Mouse (Mus musculus): Measurements from ENCODE around the gene Syne2.

The Syne2 gene

DNA sequence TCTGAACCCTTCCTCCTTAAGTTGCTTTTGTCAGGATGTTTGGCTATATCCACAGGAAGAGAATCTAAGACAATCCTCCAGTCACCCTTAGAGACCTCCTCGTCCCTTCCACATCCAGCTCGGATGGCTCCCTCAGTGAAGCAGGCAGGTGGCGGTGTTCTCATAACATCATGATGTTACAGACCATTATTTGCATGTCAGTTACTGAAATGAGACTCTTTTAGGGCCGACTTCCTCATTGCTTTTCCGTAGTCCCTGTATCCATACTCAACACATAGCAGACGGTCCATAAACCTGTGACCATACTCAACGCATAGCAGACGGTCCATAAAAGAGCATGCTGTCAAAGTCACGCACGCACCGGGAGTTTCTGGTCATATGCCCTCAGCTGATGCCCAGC, 106.9 kb downstream of the Syne2 start:
- no peak for DNase-seq (ENCODE audit: low read depth, low spot score)

DNA sequence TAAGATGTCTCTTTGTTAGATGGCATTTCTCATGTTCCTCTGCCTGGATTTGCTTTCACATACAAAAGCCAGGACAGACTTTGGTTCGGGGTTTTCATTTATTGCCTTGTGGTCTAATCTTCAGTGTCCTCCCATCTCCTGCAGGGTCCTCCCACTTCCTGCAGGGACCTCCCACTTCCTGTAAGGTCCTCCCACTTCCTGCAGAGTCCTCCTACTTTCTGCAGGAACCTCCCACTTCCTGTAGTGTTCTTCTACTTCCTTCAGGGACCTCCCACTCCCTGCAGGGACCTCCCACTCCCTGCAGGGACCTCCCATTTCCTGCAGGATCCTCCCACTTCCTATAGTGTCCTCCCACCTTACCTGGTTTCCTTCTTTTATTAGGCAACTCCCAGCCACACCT, 109.7 kb downstream of the Syne2 start:
- no peak for DNase-seq (ENCODE audit: low read depth, low spot score)

- no peak for DNase-seq (ENCODE audit: low read depth, low spot score)
Measured at GRCm38 (mm10) chr12:75933561-75933960, 115.6 kb downstream of the Syne2 start.

- DNase-seq (ENCODE audit: low read depth, low spot score): peak; percentile 16
Measured at GRCm38 (mm10) chr12:75951328-75951727, 133.4 kb downstream of the Syne2 start.

GRCm38 (mm10) chr12:75952011-75952410, 134.1 kb downstream of the Syne2 start:
- DNase-seq (ENCODE audit: low read depth, low spot score): no peak

GRCm38 (mm10) chr12:75966441-75967195, 148.7 kb downstream of the Syne2 start:
- no peak for DNase-seq (ENCODE audit: low read depth, low spot score)

DNA sequence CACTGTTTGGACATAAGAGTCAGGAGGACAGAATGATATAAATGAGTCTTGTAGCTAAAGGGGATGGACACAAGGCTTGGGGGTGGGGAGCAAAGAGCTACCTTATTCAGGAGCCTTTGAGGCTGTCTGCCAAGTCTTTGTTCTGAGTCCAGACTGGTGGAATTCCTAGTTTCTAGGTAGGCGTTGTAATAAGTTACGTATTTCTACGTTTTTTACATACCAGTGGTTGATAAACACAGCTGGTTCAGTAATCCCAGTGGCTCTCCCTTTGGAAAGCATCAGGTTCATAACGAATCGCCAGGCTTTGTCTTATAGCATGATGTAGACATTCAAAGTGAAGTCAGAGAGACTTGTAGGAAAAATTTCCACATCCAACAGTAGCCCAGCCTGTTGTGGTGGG, 161.1 kb downstream of the Syne2 start:
- no peak for DNase-seq (ENCODE audit: low read depth, low spot score)

- DNase-seq (ENCODE audit: low read depth, low spot score): no peak
Measured at GRCm38 (mm10) chr12:75983336-75983735, 165.4 kb downstream of the Syne2 start.

DNA sequence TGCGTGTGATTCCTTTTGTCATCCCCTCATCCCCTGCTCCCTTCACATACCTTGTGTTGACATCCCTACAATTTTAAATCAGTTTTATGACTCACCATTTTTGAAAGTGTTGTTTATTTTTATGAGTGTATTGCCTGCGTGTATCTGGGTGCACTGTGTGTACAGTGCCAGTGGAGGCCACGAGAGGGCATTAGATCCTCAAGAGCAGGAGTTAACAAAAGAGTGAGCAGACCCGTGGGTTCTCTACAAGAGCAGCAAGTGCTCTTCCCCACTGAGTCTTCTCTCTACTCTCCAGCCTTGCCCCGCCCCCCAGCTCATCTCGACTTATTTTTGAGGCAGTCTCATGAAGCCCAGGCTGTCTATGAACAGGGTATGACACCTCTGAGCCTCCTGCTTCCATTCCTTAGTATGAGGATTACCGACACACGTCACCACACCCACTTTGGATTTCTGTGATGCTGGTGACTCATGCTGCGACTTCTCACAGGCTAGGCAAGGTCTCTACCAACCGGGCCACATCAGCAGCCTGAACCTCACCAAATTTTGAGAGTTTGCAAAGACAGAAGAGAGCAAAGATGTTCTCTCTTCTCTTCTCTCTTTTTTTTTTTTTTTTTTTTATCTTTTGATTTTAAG, 174.4 kb downstream of the Syne2 start:
- DNase-seq (ENCODE audit: low read depth, low spot score): no peak

- DNase-seq (ENCODE audit: low read depth, low spot score): no peak
Measured at GRCm38 (mm10) chr12:75992946-75993345, 175.0 kb downstream of the Syne2 start.

- no peak for DNase-seq (ENCODE audit: low read depth, low spot score)
Measured at GRCm38 (mm10) chr12:75995086-75995485, 177.2 kb downstream of the Syne2 start.

GRCm38 (mm10) chr12:75997547-75997946, 179.6 kb downstream of the Syne2 start:
- no peak for DNase-seq (ENCODE audit: low read depth, low spot score)

GRCm38 (mm10) chr12:75998416-75998815, 180.5 kb downstream of the Syne2 start:
- DNase-seq (ENCODE audit: low read depth, low spot score): no peak

GRCm38 (mm10) chr12:76004697-76005249, 186.8 kb downstream of the Syne2 start:
- peak; percentile 40 for DNase-seq (ENCODE audit: low read depth, low spot score)

- DNase-seq (ENCODE audit: low read depth, low spot score): no peak
Measured at GRCm38 (mm10) chr12:76008991-76009390, 191.1 kb downstream of the Syne2 start.

DNA sequence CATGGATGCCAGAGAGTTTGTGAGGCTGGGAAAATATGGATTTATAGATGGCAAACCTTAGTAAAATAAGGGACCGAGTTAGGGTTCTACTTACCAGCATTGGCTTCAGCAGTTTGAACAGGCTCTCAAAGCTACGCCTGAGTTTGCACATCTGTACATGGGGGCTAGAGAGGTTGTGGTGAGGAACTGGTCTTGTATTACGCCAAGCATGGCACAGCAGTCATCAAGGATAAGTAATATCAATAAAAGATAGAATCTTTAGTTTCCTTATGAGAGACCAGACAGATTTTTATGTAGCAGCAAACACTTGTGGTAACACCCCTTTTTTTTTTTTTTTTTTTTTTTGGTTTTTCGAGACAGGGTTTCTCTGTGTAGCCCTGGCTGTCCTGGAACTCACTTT, 194.9 kb downstream of the Syne2 start:
- no peak for DNase-seq (ENCODE audit: low read depth, low spot score)

GRCm38 (mm10) chr12:76013480-76013879, 195.5 kb downstream of the Syne2 start:
- no peak for DNase-seq (ENCODE audit: low read depth, low spot score)

DNA sequence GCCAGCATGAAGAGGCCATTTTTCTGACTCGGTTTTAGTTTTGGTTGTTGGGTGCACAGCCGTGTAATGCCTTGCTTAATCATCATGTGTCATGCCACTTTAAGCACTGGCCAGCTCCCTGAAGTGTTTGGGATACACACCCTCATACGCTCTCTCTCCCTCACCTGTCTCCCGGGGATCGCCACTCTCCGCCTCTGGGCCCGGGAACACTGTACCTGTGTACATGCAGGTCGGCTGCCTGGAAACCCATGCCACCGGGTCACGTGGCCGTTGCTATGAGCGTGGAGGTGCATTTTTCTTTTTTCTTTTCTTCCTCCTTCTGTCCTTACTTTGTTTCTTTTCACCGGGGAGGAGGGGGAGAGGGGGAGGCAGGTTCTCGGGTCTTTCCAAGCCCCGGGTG, 197.1 kb downstream of the Syne2 start:
- DNase-seq (ENCODE audit: low read depth, low spot score): no peak

GRCm38 (mm10) chr12:76015489-76015888, 197.6 kb downstream of the Syne2 start:
- peak; percentile 84 for DNase-seq (ENCODE audit: low read depth, low spot score)

GRCm38 (mm10) chr12:76016123-76017101, 198.5 kb downstream of the Syne2 start:
- DNase-seq (ENCODE audit: low read depth, low spot score): peak; percentile 81

DNA sequence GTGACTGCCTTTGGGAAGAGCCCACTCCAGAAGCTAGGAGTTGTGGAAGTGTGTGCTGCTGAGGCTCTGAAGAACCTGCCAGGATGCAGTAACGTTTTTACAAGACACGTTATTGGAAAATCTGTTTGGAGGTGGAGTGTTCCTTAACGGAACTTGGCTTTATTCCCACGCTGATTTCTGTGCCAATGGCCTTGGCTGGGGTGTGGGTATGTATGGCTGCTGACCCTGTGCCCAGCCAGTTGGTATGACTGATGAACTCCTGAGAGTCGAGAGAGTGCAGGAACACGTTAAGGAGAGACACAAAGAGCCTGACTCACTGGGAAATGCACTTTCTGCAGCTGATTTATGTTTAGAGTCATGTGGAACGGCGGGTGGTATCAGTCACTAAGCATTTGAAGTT, 200.7 kb downstream of the Syne2 start:
- DNase-seq (ENCODE audit: low read depth, low spot score): no peak

- no peak for DNase-seq (ENCODE audit: low read depth, low spot score)
Measured at GRCm38 (mm10) chr12:76042301-76042700, 224.4 kb downstream of the Syne2 start.
